Mouse (Mus musculus) B cell, adult 2 months (primary cell): Measurements from ENCODE around the gene Thy1.

Experiments used
- DNase-seq, 2 experiments: peaks; one replicate each; pipeline ENCODE4 v3.0.0; 2022

The Thy1 gene

GRCm38 (mm10) chr9:44033957-44034727 is 9.0 kb upstream of the Thy1 start:
- DNase-seq, result no peak

GRCm38 (mm10) chr9:44037106-44037505 is 6.1 kb upstream of the Thy1 start:
- DNase-seq, result no peak

GRCm38 (mm10) chr9:44041511-44042395 is 1.4 kb upstream of the Thy1 start:
- DNase-seq, result no peak

GRCm38 (mm10) chr9:44042396-44042680 is 846 bp upstream of the Thy1 start:
- no peak for DNase-seq

GRCm38 (mm10) chr9:44043708-44044425 is 683 bp downstream of the Thy1 start:
- DNase-seq, result peak; percentile 16 to 26

- DNase-seq, result no peak
Observed at GRCm38 (mm10) chr9:44044426-44045157, 1.4 kb downstream of the Thy1 start.

- DNase-seq, result no peak
Observed at GRCm38 (mm10) chr9:44045158-44045883, 2.1 kb downstream of the Thy1 start.

- no peak for DNase-seq
Observed at GRCm38 (mm10) chr9:44045884-44046272, 2.7 kb downstream of the Thy1 start.

GRCm38 (mm10) chr9:44046426-44046825 is 3.2 kb downstream of the Thy1 start:
- DNase-seq, result no peak

- DNase-seq, result no peak
Observed at GRCm38 (mm10) chr9:44047071-44047470, 3.9 kb downstream of the Thy1 start.

GRCm38 (mm10) chr9:44047571-44048490 is 4.6 kb downstream of the Thy1 start:
- no peak for DNase-seq

GRCm38 (mm10) chr9:44048541-44049380 is 5.6 kb downstream of the Thy1 start:
- no peak for DNase-seq

- no peak for DNase-seq
Observed at GRCm38 (mm10) chr9:44049381-44050165, 6.4 kb downstream of the Thy1 start.

- DNase-seq, result no peak
Observed at GRCm38 (mm10) chr9:44052855-44053254, 9.7 kb downstream of the Thy1 start.

- no peak for DNase-seq
Observed at GRCm38 (mm10) chr9:44053936-44054335, 10.8 kb downstream of the Thy1 start.

- no peak for DNase-seq
Observed at GRCm38 (mm10) chr9:44058606-44059005, 15.4 kb downstream of the Thy1 start.

GRCm38 (mm10) chr9:44065177-44065576 is 22.0 kb downstream of the Thy1 start:
- no peak for DNase-seq

- peak; percentile 100 for DNase-seq
Observed at GRCm38 (mm10) chr9:44066785-44067225, 23.6 kb downstream of the Thy1 start, which contains the start of gene Usp2. TSS of gene Usp2 (plus strand) at chr9:44067021.
